ENCODE assay signal across 8 mouse cellular contexts in genomic region chr10:75951424-75952050, GRCm38 (mm10). TPM values are rescaled to one million over a fixed set of nuclear protein-coding genes. Genes with fewer than 3 reads are reported as not detected.
DNase-seq lines count a peak whose midpoint lies in the region; ATAC-seq lines count a peak whose summit lies in the region.

No protein-coding gene starts in this region.

- peak overlapping the region; percentile 44 for H3K4me3 ChIP-seq in embryonic facial prominence, embryonic 14.5 days (ENCODE audit: low read depth, low read length)
- H3K4me3 ChIP-seq in hindbrain, embryonic 12.5 days: peak overlapping the region; percentile 38
- peak overlapping the region; percentile 51 for H3K4me3 ChIP-seq in limb, embryonic 13.5 days
- peak overlapping the region; percentile 39 for H3K4me3 ChIP-seq in midbrain, embryonic 15.5 days

- H3K27ac ChIP-seq in embryonic facial prominence, embryonic 14.5 days (replicated peaks; ENCODE audit: low read depth, low read length): no peak overlapping the region
- H3K27ac ChIP-seq in hindbrain, embryonic 12.5 days: no peak overlapping the region
- H3K27ac ChIP-seq in limb, embryonic 13.5 days: no peak overlapping the region
- H3K27ac ChIP-seq in midbrain, embryonic 15.5 days: no peak overlapping the region

- no peaks in the 10 kb centered on the region for H3K36me3 ChIP-seq in embryonic facial prominence, embryonic 14.5 days (ENCODE audit: control insufficient read depth, insufficient read depth, low read length)
- no peaks in the 10 kb centered on the region for H3K36me3 ChIP-seq in hindbrain, embryonic 12.5 days
- no peaks in the 10 kb centered on the region for H3K36me3 ChIP-seq in limb, embryonic 13.5 days
- no peaks in the 10 kb centered on the region for H3K36me3 ChIP-seq in midbrain, embryonic 15.5 days (replicated peaks)

- WGBS in embryonic facial prominence, embryonic 14.5 days: 5% methylated on average over 13 of the region's 13 CpGs
- WGBS in hindbrain, embryonic 12.5 days: 5% methylated on average over 13 of the region's 13 CpGs
- 4% methylated on average over 13 of the region's 13 CpGs for WGBS in limb, embryonic 13.5 days
- WGBS in midbrain, embryonic 15.5 days: 4% methylated on average over 13 of the region's 13 CpGs

- peak; percentile 33 to 64 for DNase-seq in frontal cortex, postnatal 36 days (ENCODE audit: low spot score in 2 of 2)
- DNase-seq in frontal cortex, postnatal 14 days (ENCODE audit: low spot score in 2 of 2): no peak
- DNase-seq in T-cell, adult 2 months (ENCODE audit: low spot score): peak; percentile 60
- DNase-seq in embryonic facial prominence, embryonic 14.5 days (ENCODE audit: low spot score): peak; percentile 65
- peak; percentile 33 for DNase-seq in thymus, postnatal 25 days

- no peak; the same call in 1 of the 2 replicates for ATAC-seq in embryonic facial prominence, embryonic 14.5 days (ENCODE audit: low read depth)
- ATAC-seq in hindbrain, embryonic 12.5 days (ENCODE audit: low FRiP score): no peak
- 0 out of 2 replicates have a peak, but pooled peaks have one; percentile 22 for ATAC-seq in limb, embryonic 13.5 days (ENCODE audit: low FRiP score, low read depth)
- 0 out of 2 replicates have a peak, but pooled peaks have one; percentile 25 for ATAC-seq in midbrain, embryonic 15.5 days (replicated peaks)

- peak overlapping the region; percentile 67 for H3K9ac ChIP-seq in embryonic facial prominence, embryonic 14.5 days (ENCODE audit: low read depth, low read length)
- H3K9ac ChIP-seq in hindbrain, embryonic 12.5 days: peak overlapping the region; percentile 63
- H3K9ac ChIP-seq in limb, embryonic 13.5 days: peak overlapping the region; percentile 70
- 0 out of 2 replicates have a peak overlapping the region, but pooled peaks have one; percentile 38 for H3K9ac ChIP-seq in midbrain, embryonic 15.5 days

- H3K4me1 ChIP-seq in embryonic facial prominence, embryonic 14.5 days (ENCODE audit: control insufficient read depth, insufficient read depth, low read length): 0 out of 2 replicates have a peak, but pooled peaks cover 7% of the 10 kb centered on the region
- H3K4me1 ChIP-seq in hindbrain, embryonic 12.5 days: peaks cover 10% of the 10 kb centered on the region
- H3K4me1 ChIP-seq in limb, embryonic 13.5 days: peaks cover 9% of the 10 kb centered on the region; the same call in 1 of the 2 replicates
- peaks cover 13% of the 10 kb centered on the region for H3K4me1 ChIP-seq in midbrain, embryonic 15.5 days

- H3K4me2 ChIP-seq in embryonic facial prominence, embryonic 14.5 days (ENCODE audit: low read depth, low read length): peak overlapping the region; percentile 94
- H3K4me2 ChIP-seq in hindbrain, embryonic 12.5 days (replicated peaks): peak overlapping the region; percentile 79
- peak overlapping the region; percentile 91 for H3K4me2 ChIP-seq in limb, embryonic 13.5 days (replicated peaks)
- peak overlapping the region; percentile 79 for H3K4me2 ChIP-seq in midbrain, embryonic 15.5 days

- H3K9me3 ChIP-seq in embryonic facial prominence, embryonic 14.5 days (ENCODE audit: control insufficient read depth, low read length): no peaks in the 10 kb centered on the region
- no peaks in the 10 kb centered on the region for H3K9me3 ChIP-seq in hindbrain, embryonic 12.5 days (replicated peaks)
- no peaks in the 10 kb centered on the region for H3K9me3 ChIP-seq in limb, embryonic 13.5 days
- H3K9me3 ChIP-seq in midbrain, embryonic 15.5 days: no peaks in the 10 kb centered on the region

- H3K27me3 ChIP-seq in embryonic facial prominence, embryonic 14.5 days (replicated peaks; ENCODE audit: control insufficient read depth, insufficient read depth, low read length): 0 out of 2 replicates have a peak, but pooled peaks cover 4% of the 10 kb centered on the region
- H3K27me3 ChIP-seq in hindbrain, embryonic 12.5 days: peaks cover 35% of the 10 kb centered on the region
- peaks cover 24% of the 10 kb centered on the region for H3K27me3 ChIP-seq in limb, embryonic 13.5 days
- peaks cover 18% of the 10 kb centered on the region; the same call in 1 of the 2 replicates for H3K27me3 ChIP-seq in midbrain, embryonic 15.5 days (replicated peaks)

RNA-seq across cellular contexts. Expression of gene Gm5134, which starts 2.8 kb away (rescaled TPM):
- polyA plus RNA-seq in embryonic facial prominence, embryonic 14.5 days (2014; fragmentation: Nextera tagmentation; extraction: Ambion mirVana): 0.07 and 0.17 TPM in 2 replicates
- polyA plus RNA-seq in hindbrain, embryonic 12.5 days (2016; fragmentation: Nextera tagmentation; extraction: Ambion mirVana): not detected in 2 replicates
- 0.11 TPM in 1 of 2 replicates, not detected in the other for polyA plus RNA-seq in limb, embryonic 13.5 days (2015; fragmentation: Nextera tagmentation; extraction: Ambion mirVana)
- not detected in 2 replicates for polyA plus RNA-seq in midbrain, embryonic 15.5 days (2015; fragmentation: Nextera tagmentation; extraction: Ambion mirVana)

RNA-seq across cellular contexts. Expression of gene Vpreb3, which starts 8.7 kb away (rescaled TPM):
- 1.1 and 1.4 TPM in 2 replicates for polyA plus RNA-seq in embryonic facial prominence, embryonic 14.5 days (2014; fragmentation: Nextera tagmentation; extraction: Ambion mirVana)
- 0.34 and 0.98 TPM in 2 replicates for polyA plus RNA-seq in hindbrain, embryonic 12.5 days (2016; fragmentation: Nextera tagmentation; extraction: Ambion mirVana)
- 0.33 and 0.66 TPM in 2 replicates for polyA plus RNA-seq in limb, embryonic 13.5 days (2015; fragmentation: Nextera tagmentation; extraction: Ambion mirVana)
- 0.77 TPM in 1 of 2 replicates, not detected in the other for polyA plus RNA-seq in midbrain, embryonic 15.5 days (2015; fragmentation: Nextera tagmentation; extraction: Ambion mirVana)

RNA-seq across cellular contexts. Expression of gene Gm867, which starts 11.1 kb away (rescaled TPM):
- 0.24 TPM in 1 of 2 replicates, not detected in the other for polyA plus RNA-seq in embryonic facial prominence, embryonic 14.5 days (2014; fragmentation: Nextera tagmentation; extraction: Ambion mirVana)
- 1.5 and 1.7 TPM in 2 replicates for polyA plus RNA-seq in hindbrain, embryonic 12.5 days (2016; fragmentation: Nextera tagmentation; extraction: Ambion mirVana)
- 0.15 TPM in 1 of 2 replicates, not detected in the other for polyA plus RNA-seq in limb, embryonic 13.5 days (2015; fragmentation: Nextera tagmentation; extraction: Ambion mirVana)
- polyA plus RNA-seq in midbrain, embryonic 15.5 days (2015; fragmentation: Nextera tagmentation; extraction: Ambion mirVana): 1.1 and 1.3 TPM in 2 replicates

RNA-seq across cellular contexts. Expression of gene Mmp11, which starts 15.2 kb away (rescaled TPM):
- polyA plus RNA-seq in embryonic facial prominence, embryonic 14.5 days (2014; fragmentation: Nextera tagmentation; extraction: Ambion mirVana): 53.6 and 72.3 TPM in 2 replicates
- polyA plus RNA-seq in hindbrain, embryonic 12.5 days (2016; fragmentation: Nextera tagmentation; extraction: Ambion mirVana): 55.2 and 56.1 TPM in 2 replicates
- polyA plus RNA-seq in limb, embryonic 13.5 days (2015; fragmentation: Nextera tagmentation; extraction: Ambion mirVana): 194 and 198 TPM in 2 replicates
- polyA plus RNA-seq in midbrain, embryonic 15.5 days (2015; fragmentation: Nextera tagmentation; extraction: Ambion mirVana): 18.2 and 21.6 TPM in 2 replicates

RNA-seq across cellular contexts. Expression of gene Chchd10, which starts 18.6 kb away (rescaled TPM):
- 28.3 and 53.3 TPM in 2 replicates for polyA plus RNA-seq in embryonic facial prominence, embryonic 14.5 days (2014; fragmentation: Nextera tagmentation; extraction: Ambion mirVana)
- 15.4 and 15.5 TPM in 2 replicates for polyA plus RNA-seq in hindbrain, embryonic 12.5 days (2016; fragmentation: Nextera tagmentation; extraction: Ambion mirVana)
- 9.8 and 11.5 TPM in 2 replicates for polyA plus RNA-seq in limb, embryonic 13.5 days (2015; fragmentation: Nextera tagmentation; extraction: Ambion mirVana)
- 82.8 and 88.3 TPM in 2 replicates for polyA plus RNA-seq in midbrain, embryonic 15.5 days (2015; fragmentation: Nextera tagmentation; extraction: Ambion mirVana)

Comparison
In these comparisons a context has a peak if more than half of its experiments do, and no peak if none do; other contexts are left out.
1. DNase-seq: peak in frontal cortex, postnatal 36 days (2 of 2), T-cell, adult 2 months (single experiment), embryonic facial prominence, embryonic 14.5 days (single experiment) and thymus, postnatal 25 days (single experiment); none in frontal cortex, postnatal 14 days (0 of 2).
2. ATAC-seq: peak in limb, embryonic 13.5 days (single experiment) and midbrain, embryonic 15.5 days (single experiment); none in embryonic facial prominence, embryonic 14.5 days (single experiment) and hindbrain, embryonic 12.5 days (single experiment).
3. Peak in every context shown above with its lines, with median percentiles within 50 percentile points of each other: H3K4me2 ChIP-seq, H3K4me3 ChIP-seq and H3K9ac ChIP-seq.